Mouse (Mus musculus) lung, postnatal 0 days (tissue): ENCODE measurements around the gene Brms1l. TPM values are rescaled to one million over a fixed set of nuclear protein-coding genes. Genes with fewer than 3 reads are reported as not detected.

ENCODE experiments used
- ATAC-seq: fragments of 200-750 bp; cut with Nextera tagmentation; 2 replicates; pipeline ENCODE4 v1.8.0; 2017; ENCODE audit warnings: moderate library complexity
- DNase-seq: peaks from one replicate; pipeline ENCODE4 v3.0.0-alpha.2; 2016; ENCODE audit warnings: low spot score
- H3K27ac ChIP-seq: fragments of 300-500 bp; sonication (generic); 2 replicates; pipeline ENCODE4 v1.5.1; 2014; ENCODE audit warnings: antibody characterized with exemption, mild to moderate bottlenecking, low read length, mixed read lengths
- H3K27me3 ChIP-seq: fragments of 300-500 bp; sonication (generic); replicated peaks from 2 replicates; pipeline ENCODE4 v1.6.1; 2014; ENCODE audit warnings: low read length, mixed read lengths; ENCODE audit not compliant: insufficient read depth
- H3K36me3 ChIP-seq: fragments of 300-500 bp; sonication (generic); 2 replicates; pipeline ENCODE4 v1.6.1; 2014; ENCODE audit warnings: low read length, mixed read lengths; ENCODE audit not compliant: insufficient read depth
- H3K4me1 ChIP-seq: fragments of 300-500 bp; sonication (generic); 2 replicates; pipeline ENCODE4 v1.6.1; 2014; ENCODE audit warnings: antibody characterized with exemption, low read depth, low read length, mixed read lengths; ENCODE audit not compliant: insufficient read depth
- H3K4me2 ChIP-seq: fragments of 300-500 bp; sonication (generic); replicated peaks from 2 replicates; pipeline ENCODE4 v1.6.1; 2014; ENCODE audit warnings: low read depth, mild to moderate bottlenecking, low read length, moderate library complexity, mixed read lengths
- H3K4me3 ChIP-seq: fragments of 300-500 bp; sonication (generic); 2 replicates; pipeline ENCODE4 v1.5.1; 2014; ENCODE audit warnings: low read depth, low read length
- H3K9ac ChIP-seq: fragments of 300-500 bp; sonication (generic); replicated peaks from 2 replicates; pipeline ENCODE4 v1.6.1; 2014; ENCODE audit warnings: low read depth, mild to moderate bottlenecking
- H3K9me3 ChIP-seq: fragments of 300-500 bp; sonication (generic); 2 replicates; pipeline ENCODE4 v1.6.1; 2016; ENCODE audit warnings: low read length, mixed read lengths
- CTCF ChIP-seq: IDR thresholded peaks from 2 replicates; pipeline ENCODE4 v1.5.1; 2016; ENCODE audit warnings: antibody characterized with exemption, mild to moderate bottlenecking
- EP300 ChIP-seq: IDR thresholded peaks from 2 replicates; pipeline ENCODE4 v1.6.1; 2016; ENCODE audit warnings: antibody characterized with exemption, mild to moderate bottlenecking, control low read depth
- WGBS: fragments of 180-500 bp; shearing (Covaris S2); extraction: QIAGEN DNeasy Blood & Tissue Kit; methylation state at CpG from one replicate; pipeline ENCODE4 v1.1.7; 2014; 5-methylcytosine and 5-hydroxymethylcytosine counted together
- polyA plus RNA-seq: library from polyadenylated mRNA; unstranded; fragments of >200 nt; fragmentation: Nextera tagmentation; extraction: Ambion mirVana; gene quantifications from 2 replicates; pipeline ENCODE4 v1.2.1, GENCODE M21; 2015

The Brms1l gene
- polyA plus RNA-seq, 1 experiment from 2014 or later: 24.9 TPM

DNA sequence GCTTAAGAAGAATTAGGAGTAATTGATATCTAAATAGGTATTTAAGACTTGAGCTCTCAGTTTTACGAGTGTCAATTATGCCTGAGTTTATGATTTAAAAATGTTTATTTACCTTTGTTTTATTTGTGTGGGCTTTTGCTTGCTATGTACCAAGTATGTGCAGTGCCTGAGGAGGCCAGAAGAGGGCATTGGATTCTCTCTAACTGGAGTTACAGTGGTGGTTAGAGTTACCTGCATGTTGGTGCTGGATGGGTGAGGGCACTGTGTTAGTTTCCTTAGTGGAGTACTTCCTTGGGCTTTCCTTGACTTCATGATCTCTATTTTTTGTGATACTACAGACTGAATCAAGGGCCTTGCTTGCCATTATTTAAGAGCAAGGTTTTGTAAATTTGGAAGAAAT lies 10.6 kb downstream of the Brms1l start:
- Histone ChIP-seq H3K4me1 (no peaks in the 10 kb centered on the region), H3K27ac (no peak overlapping the region), H3K36me3 (peaks cover 6% of the 10 kb centered on the region; the same call in 1 of the 2 replicates), H3K9ac (no peak overlapping the region), H3K4me3 (no peak overlapping the region), H3K27me3 (no peaks in the 10 kb centered on the region), H3K4me2 (no peak overlapping the region), H3K9me3 (no peaks in the 10 kb centered on the region)
- 71% methylated on average over 1 of the region's 1 CpGs for WGBS
- TF ChIP-seq EP300: no peak
- TF ChIP-seq CTCF: peak; percentile 64
- no peak for ATAC-seq
- DNase-seq: peak; percentile 54

DNA sequence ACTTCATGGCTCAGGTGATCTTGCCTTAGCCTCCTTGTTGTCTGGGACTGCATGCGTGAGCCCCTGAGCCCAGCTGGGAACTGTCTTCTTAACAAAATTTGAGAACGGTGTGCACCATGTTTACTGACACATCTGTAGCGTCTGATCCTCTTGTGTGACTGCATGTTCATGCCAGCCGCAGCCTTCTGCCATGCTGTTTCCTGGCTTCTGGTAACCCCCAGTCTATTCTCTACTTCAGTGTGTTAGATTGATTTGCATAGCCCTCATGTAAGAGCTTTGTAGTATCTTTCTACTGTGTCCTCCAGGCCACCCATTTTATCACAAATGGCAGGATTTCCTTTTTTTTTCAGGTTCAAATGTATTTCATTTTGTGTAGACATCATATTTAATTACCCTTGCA lies 11.7 kb downstream of the Brms1l start:
- H3K27ac ChIP-seq: no peak overlapping the region
- H3K36me3 ChIP-seq: peaks cover 6% of the 10 kb centered on the region; the same call in 1 of the 2 replicates
- H3K27me3 ChIP-seq: no peaks in the 10 kb centered on the region
- DNase-seq: no peak
- TF ChIP-seq EP300 (no peak), CTCF (no peak)
- H3K9me3 ChIP-seq: no peaks in the 10 kb centered on the region
- H3K4me3 ChIP-seq: no peak overlapping the region
- no peaks in the 10 kb centered on the region for H3K4me1 ChIP-seq
- WGBS: 94% methylated on average over 4 of the region's 4 CpGs
- no peak for ATAC-seq
- no peak overlapping the region for H3K4me2 ChIP-seq
- no peak overlapping the region for H3K9ac ChIP-seq

DNA sequence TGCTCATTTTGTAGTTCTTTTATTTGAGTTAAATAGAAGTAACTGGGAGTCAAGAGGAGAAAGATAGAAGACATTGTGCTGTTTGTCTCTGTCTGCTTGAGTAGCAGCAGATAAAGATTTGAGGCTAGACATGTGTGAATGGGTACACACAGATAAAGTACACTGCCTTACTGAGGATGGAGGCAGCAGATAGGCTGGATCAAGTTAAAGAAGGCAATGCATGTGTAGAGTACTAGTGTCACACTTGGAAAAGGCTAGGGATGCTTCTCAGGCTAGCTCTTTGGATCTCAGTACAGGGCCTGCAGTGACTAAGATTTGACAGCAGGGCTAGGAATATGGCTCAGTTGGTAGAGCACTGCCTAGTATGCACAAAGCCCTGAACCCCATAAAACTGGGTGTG lies 14.5 kb downstream of the Brms1l start:
- Histone ChIP-seq H3K27ac (no peak overlapping the region), H3K4me1 (no peaks in the 10 kb centered on the region), H3K4me2 (no peak overlapping the region), H3K27me3 (no peaks in the 10 kb centered on the region), H3K9me3 (no peaks in the 10 kb centered on the region), H3K9ac (no peak overlapping the region), H3K36me3 (peaks cover 7% of the 10 kb centered on the region), H3K4me3 (no peak overlapping the region)
- no peak for ATAC-seq
- DNase-seq: no peak
- TF ChIP-seq CTCF: no peak
- no peak for TF ChIP-seq EP300

DNA sequence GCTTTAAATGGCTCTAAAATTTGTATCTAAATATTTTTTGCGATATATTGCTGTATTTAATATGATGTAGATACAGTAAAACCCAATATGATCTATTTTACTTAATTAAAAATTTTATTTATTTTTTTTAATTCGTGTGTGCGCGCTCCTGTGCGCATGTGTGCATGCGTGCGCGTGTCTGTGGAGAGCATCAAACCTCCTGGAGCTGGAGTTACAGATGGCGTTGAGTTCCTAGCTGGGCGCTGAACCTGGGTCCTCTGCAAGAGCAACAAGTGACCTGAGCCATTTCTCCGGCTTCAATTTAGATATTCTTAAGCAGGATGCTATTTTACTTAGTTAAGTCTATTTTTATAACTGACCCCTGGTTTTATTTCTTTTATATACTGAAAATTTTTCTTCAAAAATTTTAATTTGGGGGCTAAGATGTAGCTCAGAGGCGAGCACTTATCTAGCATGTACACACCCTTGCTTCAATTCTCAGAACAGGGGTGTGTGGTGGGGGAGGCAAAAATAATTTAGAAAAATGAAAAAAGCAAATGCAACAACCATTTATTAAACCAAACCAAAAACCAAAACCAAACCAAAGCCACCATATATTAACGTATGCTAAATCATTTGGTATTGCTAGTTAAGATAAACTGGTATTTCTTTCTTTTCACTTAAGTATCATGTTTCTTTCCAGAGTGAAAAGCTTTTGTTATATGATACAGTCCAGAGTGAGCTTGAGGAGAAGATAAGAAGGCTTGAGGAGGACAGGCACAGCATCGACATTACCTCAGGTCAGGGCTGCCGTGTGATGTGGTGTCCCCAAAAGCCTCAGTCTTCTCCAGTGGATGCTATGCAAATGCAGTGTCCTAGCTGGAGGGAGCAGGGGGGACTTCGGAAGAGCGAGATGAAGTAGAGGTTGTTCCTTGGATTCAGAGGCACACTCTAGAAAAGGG lies 23.6 kb downstream of the Brms1l start:
- Histone ChIP-seq H3K36me3 (peaks cover 11% of the 10 kb centered on the region), H3K4me1 (no peaks in the 10 kb centered on the region), H3K4me3 (no peak overlapping the region), H3K9ac (no peak overlapping the region), H3K9me3 (peaks cover 6% of the 10 kb centered on the region), H3K27ac (no peak overlapping the region), H3K4me2 (no peak overlapping the region), H3K27me3 (no peaks in the 10 kb centered on the region)
- DNase-seq (no peak), ATAC-seq (no peak)
- 92% methylated on average over 17 of the region's 17 CpGs for WGBS
- TF ChIP-seq CTCF (no peak), EP300 (no peak)

DNA sequence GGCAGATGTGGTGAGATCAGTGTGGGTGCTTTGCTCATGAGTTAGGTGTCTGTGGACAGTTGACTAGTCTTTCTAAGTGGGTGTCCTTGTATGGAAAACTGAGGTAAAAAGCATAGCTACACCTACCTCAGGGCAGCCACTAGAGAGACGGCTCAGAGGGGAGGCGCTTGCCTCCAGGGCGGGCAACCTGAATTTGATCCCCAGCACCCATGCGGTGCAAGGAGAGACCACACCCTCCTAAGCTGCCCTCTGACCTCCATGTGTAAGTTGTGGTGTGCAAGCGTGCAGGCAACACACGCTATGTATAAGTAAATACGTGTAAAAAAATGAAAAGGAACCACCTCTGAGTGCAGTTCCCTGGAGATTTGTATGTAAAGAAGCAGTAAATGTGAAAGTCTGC lies 24.5 kb downstream of the Brms1l start:
- no peak for ATAC-seq
- Histone ChIP-seq H3K9me3 (peaks cover 6% of the 10 kb centered on the region), H3K27ac (no peak overlapping the region), H3K36me3 (peaks cover 10% of the 10 kb centered on the region), H3K4me2 (no peak overlapping the region), H3K4me1 (no peaks in the 10 kb centered on the region), H3K9ac (no peak overlapping the region), H3K4me3 (no peak overlapping the region), H3K27me3 (no peaks in the 10 kb centered on the region)
- 88% methylated on average over 7 of the region's 7 CpGs for WGBS
- DNase-seq: no peak
- TF ChIP-seq EP300: no peak
- TF ChIP-seq CTCF: no peak

DNA sequence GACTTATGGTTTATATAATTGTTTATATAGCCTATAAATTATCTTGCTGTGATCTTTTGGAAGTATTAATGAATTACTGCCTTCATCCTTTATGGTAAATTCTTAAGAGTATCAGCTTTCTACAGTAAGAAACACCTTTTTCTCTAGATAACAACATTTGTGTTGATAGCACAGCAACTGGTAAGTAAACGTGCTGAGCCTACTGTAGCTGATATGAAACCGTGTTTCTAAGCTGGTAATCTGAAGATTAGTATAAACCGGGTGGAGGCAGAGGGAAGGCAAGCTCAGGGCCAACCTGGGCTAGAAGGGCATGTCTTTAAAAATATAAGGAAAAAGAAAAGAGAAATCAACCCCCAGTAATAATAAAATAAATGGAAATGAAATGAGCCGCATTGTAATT lies 31.6 kb downstream of the Brms1l start:
- DNase-seq (no peak), ATAC-seq (no peak)
- H3K9ac ChIP-seq: no peak overlapping the region
- TF ChIP-seq EP300 (no peak), CTCF (no peak)
- no peak overlapping the region for H3K27ac ChIP-seq
- H3K4me1 ChIP-seq: no peaks in the 10 kb centered on the region
- H3K9me3 ChIP-seq: no peaks in the 10 kb centered on the region
- H3K27me3 ChIP-seq: no peaks in the 10 kb centered on the region
- no peak overlapping the region for H3K4me2 ChIP-seq
- H3K4me3 ChIP-seq: no peak overlapping the region
- peaks cover 15% of the 10 kb centered on the region; the same call in 1 of the 2 replicates for H3K36me3 ChIP-seq
- WGBS: 89% methylated on average over 4 of the region's 4 CpGs
